Mouse (Mus musculus) G1E (cell line): ENCODE data around the gene Gabbr1.

Experiments used
- CTCF ChIP-seq: IDR thresholded peaks from 2 replicates; pipeline ENCODE4 v1.5.1; 2012; ENCODE audit warnings: low read depth, low read length, inconsistent platforms, mixed read lengths
- GATA1 ChIP-seq: IDR thresholded peaks from 2 replicates; pipeline ENCODE4 v1.6.1; 2012; ENCODE audit warnings: borderline replicate concordance, low read length, inconsistent platforms, mixed read lengths

- TF ChIP-seq CTCF (no peak), GATA1 (no peak)
These were observed 52.4 kb downstream of the Gabbr1 start, which contains the start of gene Olfr91 for GRCm38 (mm10) chr17:37098178-37098577.
